Mouse (Mus musculus) activated CD4-positive, CD25-positive, alpha-beta regulatory T cell, adult 4 months (primary cell): ENCODE results near the gene Csnk2a1. TPM values are rescaled to one million over a fixed set of nuclear protein-coding genes. Genes with fewer than 3 reads are reported as not detected.
"Not testable (repeated sequence)": the region's sequence is repeated elsewhere in the genome, so short reads cannot be mapped to it uniquely, and the experiment has no call there.

Experiments used
- ATAC-seq: one replicate; pipeline ENCODE4 v1.8.0; 2017
- polyA plus RNA-seq, 2 experiments: library from polyadenylated mRNA; unstranded; fragments of 100-300 nt; shearing (Covaris generic); gene quantifications; one replicate each; pipeline ENCODE4 v1.2.1; 2017

The Csnk2a1 gene
- polyA plus RNA-seq, 2 experiments from 2014 or later, result 68.0 to 91.6 TPM

DNA sequence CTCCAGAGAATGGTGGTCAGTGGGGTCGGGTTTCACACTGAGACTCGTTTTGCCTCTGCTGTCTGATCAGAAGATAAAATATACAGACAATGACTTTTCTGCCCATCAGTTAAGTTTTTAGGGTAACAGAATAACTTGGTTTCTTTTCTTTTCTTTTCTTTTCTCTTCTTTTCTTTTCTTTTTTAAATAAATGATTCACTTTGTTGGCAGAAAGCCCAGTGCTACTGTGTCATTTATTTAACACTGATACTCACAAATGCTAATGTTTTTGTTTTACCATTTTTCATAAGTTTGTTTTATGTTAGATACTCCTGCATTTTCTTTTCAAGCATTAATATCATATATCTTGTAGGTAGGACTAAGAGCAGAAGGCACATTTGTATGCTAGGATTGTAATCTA, 13.9 kb downstream of the Csnk2a1 start:
- no peak for ATAC-seq

DNA sequence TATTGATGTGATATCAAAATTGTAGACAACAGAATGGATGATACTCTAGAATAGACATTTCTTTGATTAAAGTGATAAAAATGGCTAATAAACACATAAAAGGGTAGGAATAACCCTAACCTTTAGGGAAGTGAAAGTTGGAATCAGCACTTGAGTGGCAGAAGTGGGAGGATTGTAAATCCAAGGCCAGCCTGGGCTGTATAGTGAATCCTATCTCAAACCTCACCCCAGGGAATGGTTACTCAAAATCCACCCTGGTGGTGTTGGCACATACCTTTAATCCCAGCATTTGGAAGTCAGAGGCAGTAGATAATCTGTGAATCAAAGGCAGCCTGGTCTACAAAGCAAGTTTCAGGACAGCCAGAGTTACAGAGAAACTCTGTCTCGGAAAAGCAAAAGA, 20.6 kb downstream of the Csnk2a1 start:
- no peak for ATAC-seq

DNA sequence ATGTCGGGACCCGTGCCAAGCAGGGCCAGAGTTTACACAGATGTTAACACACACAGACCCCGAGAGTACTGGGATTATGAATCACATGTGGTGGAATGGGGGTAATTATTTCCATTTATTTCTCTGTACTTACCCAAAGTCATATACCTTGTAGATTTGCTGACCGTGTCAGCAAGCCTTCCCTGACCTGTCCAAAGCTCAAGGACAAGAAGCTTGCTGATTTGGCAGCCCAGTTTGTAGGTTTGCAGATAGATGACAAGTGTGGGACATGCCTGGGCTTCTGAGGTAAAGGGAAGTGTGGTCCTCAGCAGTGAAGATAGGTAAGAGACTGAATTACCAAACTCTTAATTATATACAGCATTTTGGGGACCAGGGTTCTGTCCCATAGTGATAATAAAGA, 23.9 kb downstream of the Csnk2a1 start:
- ATAC-seq, result no peak

DNA sequence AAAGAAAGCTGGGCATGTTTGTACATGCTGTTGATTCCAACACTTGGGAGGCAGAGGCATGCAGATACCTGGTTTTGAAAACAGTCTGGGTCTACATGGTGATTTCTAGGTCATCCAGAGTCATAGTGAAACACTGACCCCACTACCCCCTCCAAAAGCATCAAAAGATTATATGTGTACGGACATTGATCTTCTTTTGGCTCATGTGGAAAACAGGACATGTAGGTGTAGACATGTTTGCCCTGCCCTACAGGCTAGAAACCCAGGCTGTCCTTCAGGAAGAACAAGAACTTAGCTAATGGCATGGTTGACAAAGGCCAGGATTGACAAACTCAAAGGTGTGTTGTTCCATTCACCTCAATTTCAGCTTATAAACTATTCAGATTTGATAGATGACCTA, 33.1 kb downstream of the Csnk2a1 start:
- no peak for ATAC-seq

DNA sequence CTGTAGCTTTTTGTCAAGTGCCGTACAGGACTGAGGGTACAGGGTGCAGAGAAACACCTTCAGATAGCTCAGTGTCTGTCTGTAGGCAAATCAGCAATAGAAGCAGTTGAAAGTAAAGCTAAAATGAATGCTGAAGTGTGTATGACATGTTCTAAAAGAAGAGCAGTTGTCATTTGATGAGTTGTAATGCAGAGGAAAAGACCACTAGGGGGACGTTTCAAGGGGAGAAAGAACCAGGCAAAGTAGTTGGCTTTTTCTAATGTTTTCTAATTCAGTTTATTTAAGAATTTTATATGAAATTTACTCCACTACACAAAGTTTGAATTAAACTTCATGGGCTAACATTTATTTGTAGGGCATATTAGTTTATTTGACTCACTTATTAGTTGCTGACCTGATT, 47.0 kb downstream of the Csnk2a1 start:
- ATAC-seq, result no peak

DNA sequence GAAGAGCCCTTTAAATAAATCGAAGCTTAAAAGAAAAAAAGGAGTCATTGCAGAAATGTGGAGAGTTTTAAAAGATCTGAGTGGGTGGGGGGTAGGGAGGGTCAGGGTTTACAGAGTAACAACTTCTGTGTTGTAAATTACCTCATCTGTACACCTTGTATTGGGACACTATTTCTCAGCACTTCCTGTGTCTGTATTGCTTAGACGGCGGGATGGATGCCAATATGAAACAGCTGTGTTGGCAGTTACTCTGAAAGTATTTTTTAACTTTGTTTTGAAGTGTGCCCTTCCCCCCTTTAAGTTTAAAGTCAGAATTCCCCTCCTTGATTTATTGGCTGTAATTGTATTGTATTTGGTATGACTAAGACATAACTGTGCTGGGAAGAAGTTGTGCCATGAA, 54.8 kb downstream of the Csnk2a1 start:
- ATAC-seq, result peak; percentile 32

DNA sequence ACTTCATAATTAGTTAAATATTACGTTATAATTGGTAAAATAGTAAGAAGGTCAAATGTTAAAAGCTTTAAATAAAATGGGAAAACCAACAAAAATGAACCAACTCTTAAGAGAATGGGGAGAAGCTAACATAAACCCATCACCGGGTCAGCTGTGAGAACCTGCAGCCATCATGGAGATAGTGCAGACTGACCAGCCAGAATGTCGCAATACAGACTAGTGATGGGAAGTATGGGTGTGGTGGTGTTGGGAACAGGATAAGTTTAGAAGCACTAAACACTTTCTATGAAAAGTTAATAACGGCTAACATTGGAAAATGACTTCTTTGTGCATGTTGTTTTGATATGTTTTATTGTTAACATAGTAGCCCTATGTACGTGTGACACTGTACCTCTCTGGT, 60.9 kb downstream of the Csnk2a1 start:
- no peak for ATAC-seq

DNA sequence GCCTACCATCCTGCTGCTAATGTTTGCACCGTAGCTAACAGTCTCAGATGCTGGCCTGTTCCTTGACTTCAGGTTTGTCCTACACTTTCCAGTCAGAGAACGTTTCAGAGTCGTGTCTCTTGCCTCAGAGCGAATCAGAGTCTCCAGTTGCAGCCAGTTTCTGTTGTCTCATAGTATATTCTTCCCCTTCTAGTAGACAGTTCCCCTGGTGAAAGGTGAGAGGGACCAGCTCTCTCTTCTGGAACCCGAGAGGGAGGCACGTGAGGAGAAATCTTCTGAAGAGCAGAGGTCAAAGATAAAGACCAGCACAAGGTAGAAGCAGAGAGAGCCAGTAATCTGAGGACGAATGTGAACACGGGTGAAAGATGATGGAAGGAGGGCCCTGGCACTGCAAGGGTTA, 61.4 kb downstream of the Csnk2a1 start:
- ATAC-seq, result no peak

DNA sequence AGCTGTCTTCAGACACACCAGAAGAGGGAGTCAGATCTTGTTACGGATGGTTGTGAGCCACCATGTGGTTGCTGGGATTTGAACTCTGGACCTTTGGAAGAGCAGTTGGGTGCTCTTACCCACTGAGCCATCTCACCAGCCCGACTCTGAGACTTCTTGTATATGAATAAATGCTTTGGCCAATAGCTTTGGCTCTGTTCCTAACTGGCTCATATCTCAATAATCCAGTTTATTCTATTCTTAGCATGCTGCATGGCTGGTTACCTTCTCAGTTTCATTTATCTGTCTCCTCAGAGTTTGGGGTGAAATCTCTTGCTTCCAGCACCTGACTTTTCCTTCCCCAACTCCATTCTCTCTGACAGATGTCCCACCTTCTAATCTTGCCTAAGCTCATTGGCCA, 63.0 kb downstream of the Csnk2a1 start:
- ATAC-seq, result not testable (repeated sequence)

DNA sequence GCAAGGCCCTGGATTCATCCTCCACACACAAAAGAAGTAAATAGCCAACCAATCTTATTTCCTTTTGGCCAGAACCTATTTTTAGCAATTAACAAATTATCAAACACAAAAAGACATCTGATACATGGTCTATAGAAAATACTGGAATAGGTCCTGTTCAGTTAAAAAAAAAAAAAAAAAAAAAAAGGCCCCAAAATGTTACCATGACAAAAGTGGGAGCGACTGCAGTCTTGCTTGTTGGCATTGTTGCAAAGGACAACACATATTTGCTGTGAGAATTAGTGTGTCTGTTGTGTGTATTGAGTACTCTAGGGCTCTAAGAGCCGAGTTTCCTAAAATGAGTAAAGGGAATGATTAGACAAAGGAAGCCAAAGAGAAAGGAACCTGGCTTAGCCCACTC, 65.8 kb downstream of the Csnk2a1 start:
- no peak for ATAC-seq

DNA sequence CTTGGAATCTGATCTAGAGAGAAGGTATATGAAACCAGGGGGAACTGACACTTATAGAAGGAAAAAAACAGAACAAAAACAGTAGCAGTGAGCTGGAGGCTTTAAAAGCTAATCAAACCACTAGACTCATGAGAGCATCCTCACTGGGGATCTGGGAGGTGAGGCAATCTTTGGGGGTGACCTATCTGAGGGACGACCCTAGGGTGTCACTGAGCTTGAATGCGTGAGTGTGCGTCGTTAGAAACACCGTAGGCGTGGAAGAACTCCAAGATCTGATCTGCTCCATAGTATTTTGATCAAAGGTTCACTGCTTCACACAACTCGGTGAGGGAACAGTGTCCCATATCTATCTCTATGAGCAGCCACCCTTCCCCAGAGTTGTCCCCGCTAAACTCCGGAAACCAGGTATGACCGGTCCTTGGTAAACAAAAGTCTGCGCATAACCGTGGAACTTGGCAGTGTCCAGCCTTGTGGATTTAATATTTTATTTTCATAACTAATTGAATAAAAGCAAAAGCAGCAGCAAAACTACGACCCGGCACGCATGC, 66.6 kb downstream of the Csnk2a1 start:
- ATAC-seq, result peak; percentile 24

DNA sequence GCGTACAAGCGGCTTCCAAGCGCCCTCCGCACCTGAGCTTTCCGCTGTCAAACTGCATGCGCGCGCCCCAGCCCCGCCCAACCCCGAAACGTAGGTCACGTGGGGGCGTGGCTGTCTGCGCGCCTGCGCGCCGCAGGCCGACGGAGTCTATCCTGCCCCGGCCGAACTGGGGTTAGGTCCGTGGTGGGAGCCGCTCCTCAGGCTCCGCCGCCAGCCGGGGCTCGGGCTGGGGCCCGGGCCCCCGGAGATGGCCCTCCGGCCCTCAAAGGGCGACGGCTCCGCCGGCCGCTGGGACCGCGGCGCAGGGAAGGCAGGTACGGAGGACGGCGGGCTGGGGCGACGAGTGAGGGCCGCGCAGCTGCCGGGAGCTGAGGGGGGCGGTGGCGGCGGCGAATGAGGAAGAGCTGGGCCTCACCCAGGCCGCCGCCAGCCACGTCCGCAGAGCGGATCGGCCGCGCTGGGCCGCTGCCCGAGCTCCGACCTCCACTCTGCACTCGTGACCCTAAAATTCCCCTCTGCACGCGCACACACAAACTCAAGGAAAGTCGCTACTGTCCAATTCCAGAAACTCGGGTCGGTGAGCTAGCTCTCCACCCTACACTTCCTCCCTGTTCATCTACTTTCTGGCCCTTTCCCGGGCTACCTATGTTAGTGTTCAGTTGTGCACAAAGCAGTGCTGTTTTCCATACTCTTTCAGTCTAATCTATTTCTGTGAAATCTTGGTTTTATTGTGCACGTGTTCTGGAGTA, 67.3 kb downstream of the Csnk2a1 start, which contains the start of gene Tbc1d20:
TSS of gene Tbc1d20 (plus strand) at position 102 of the 749 bp plus-strand sequence.
- ATAC-seq, result peak; percentile 90

DNA sequence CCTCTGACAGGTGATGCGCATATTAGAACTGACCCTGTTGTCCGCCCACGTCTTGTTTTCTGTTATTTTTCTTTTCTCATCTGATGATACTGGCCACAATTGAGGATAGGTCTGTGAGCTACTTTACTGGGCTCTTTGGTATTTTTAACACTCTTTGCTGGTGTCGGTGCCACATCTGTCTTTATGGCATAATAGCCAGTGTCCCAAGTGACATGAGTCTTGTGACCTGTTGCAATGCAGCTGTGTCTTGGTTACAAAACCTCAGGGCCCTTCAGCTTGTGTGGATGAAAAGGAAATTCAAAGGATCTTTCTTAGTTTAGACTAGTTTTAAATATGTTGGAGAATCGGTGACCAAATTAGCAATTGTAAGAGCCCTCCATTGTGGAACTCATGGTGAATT, 67.9 kb downstream of the Csnk2a1 start:
- no peak for ATAC-seq

DNA sequence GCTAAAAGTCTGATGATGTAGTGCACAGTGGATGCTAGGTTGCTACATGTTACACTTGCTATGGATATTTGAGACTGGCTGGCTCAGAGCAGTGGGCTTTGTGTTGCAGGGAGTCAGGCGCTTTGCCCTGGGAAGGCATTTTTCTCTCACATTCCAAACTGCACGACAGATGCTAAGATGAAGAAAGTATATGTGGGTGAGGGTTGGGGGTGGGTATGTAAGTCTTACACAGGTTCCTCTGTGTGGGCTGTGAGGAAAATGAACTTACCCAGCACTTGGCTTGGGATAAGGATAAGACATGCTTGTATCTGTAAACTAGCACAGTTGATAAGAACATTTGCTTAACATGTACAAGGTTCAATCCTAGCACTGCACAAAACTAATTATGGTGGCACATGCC, 76.2 kb downstream of the Csnk2a1 start:
- ATAC-seq, result no peak

DNA sequence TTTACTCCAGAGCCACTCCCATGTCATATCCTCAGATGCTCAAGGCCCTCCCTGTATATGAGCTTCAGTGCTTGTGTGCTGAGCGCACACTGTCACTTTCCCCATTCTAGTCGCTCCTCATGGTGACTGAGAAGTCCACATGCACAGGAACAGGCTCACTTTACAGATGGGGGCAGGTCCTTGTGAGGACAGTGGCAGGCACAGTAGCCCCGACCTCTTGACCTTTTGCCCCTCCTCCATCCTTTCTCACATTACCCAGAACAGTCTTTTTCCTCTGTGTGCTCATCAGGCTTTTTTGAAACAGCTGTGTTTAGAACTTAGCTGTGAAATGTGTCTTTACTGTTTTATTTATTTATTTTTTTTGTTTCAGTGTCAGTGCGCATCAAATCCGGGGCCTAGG, 77.1 kb downstream of the Csnk2a1 start:
- ATAC-seq, result no peak

DNA sequence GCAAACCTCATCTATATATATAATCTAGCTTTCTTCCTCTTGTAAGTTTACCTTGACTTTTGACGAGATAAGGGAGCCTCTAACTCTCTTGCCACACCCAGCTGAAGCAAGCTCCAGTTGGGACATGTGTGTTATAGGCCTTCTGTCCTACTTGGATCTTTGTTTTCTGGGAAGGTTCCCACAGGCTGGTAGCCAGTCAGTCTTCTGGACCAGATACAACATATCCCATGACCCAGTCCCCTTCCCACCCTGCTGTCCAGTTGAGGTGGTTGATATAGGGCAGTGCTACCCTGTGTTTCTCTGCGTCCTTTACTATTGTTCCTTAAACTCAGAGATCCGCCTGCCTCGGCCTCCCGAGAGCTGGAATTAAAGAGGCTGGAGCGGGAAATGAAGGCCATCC, 78.8 kb downstream of the Csnk2a1 start:
- ATAC-seq, result no peak

DNA sequence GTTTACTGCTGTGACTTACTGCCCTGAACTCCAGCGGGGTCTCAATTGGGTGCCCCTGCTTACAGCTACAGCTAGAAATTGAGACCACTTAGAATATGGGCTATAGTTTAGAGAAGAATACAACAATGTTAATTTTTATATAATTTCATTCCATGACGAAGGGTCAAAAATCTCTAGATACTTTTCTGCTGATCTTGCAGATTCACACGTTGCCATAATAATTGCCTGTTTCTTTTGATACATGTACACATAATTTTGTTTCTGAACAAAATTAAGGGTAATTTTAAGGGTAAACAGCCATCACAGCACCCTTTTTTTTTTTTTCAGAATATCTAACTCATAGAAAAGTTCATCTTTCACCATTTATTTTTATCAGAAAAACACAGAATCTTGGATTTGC, 80.5 kb downstream of the Csnk2a1 start:
- ATAC-seq, result no peak

DNA sequence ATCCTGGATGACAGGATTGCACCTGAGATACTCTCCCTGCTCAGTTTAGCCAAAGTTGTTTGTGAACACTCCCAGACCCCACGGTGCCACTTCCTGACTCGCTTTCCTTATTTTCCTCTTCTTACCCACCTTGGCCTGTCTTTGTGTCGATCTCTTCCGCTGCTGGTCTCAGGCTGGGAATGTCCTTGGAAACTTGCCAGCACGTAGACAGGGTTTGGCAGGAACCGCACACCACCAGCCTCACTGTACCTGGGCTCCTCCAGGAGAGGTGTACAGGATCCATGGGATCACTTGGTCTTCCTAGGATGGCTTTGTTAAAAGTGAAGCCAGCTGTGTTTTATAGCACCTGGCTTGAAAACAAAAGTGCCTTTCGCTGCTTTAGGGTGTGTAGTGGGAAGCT, 86.4 kb downstream of the Csnk2a1 start:
- no peak for ATAC-seq

DNA sequence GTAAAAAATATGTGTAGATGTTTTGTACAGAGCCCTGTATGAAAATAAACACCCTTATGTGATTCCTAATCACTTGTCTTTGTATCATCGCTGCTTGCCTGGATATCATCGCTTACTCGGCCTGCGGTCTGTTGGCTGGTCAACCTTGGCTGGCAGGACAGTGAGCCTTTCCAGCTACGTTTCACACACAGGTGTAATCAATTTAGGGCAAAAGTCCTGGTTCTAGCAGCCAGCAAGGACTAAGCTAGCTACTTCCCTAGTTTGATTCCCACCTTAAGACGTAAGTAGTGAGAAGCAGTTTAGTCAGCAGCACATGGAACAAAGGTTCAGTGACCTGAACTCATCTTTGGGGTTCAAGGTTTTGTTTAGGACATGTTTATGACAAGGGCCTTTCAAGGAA, 87.3 kb downstream of the Csnk2a1 start:
- no peak for ATAC-seq

DNA sequence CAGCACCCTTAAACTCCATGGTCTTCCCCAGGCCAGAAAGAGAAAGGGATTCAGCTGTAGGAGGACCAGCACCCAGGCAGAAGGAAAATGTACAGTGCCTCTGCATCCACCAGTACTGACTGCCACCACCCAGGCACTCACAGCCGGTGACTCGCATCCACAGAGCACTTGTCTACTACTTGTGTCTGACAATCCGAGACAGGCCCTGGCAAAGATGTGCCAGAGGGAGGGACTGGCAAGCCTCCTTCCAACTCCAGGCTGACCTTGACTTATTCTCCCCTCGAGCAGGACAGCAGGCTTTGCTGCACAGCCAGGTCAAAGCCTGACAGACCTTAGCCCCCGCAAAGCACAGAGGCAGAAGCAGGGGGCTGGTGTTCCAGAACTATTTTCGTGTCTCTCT, 90.4 kb downstream of the Csnk2a1 start:
- ATAC-seq, result no peak

DNA sequence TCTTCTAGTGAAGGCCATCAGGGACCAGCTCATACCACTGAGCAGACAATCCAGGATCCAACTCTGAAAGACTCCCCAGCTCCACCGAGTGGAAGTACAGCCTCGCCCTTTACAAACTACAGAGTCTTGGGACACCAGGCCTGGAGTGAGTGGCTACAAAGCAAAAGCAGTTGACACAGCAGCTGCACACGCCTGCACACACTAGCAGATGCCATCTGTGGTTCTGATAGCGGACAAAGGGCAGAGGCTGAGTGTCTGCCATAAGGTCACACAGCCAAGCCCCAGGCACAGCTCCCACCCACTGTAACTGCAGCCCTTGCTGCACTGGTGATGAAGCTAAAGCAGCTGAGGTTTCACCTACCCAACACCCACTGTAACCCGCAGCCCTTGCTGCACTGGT, 94.9 kb downstream of the Csnk2a1 start:
- ATAC-seq, result no peak

DNA sequence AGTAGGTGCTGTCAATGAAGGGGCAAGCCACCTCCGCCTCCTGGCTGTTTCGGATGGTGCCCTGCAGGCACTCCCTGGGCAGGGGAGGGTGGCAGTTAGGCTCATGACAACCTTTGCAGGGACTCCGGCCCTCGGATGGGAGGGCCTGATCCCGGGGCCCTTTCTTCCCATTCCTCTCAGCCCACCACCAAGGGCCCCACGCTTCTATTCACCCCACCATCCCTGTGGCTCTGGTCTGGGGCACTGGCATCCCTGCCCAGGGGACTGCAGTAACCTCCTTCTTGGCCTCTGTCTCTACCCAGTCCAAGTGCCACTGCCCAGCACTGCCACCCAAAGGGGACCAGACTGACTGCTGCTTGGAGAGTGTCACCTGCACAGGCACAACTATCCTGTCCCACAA, 95.6 kb downstream of the Csnk2a1 start:
- no peak for ATAC-seq

DNA sequence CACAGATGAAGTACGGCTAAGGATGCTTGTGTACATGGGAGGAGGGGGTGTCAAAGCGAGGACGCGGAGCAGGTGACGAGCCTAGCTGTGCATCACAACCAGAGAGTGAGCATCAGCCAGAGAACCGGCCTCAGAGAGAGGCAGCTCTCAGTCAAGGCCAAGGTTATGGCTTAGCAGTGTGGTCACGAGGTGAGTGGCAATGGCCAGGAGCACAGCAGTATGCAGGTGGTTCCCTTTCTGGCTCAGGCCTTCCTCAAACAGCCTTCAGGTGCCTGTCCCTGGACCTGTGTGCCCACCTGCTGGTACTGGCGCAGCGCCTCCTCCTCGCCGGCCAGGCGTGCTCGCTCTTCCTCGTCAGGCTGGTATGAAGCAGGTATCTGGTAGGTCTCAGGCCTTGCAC, 97.3 kb downstream of the Csnk2a1 start:
- ATAC-seq, result no peak

DNA sequence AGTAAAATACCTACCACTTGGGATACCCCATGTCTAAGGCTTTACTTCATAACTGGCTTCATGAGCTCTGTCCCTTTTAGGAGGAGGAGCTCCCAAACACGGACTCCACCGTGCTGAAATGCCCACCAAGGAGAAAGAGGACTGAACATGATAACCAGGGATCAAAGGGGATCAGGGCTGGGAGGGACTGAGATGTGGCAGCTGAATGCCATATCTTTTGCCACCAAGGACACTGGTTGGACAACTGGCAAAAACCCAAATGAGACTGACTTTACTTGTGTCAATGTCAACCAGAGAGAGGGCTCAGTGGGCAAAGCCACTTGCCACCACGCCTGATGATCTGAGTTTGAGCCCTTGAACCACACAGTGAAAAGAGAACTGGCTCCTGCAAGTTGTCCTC, 98.2 kb downstream of the Csnk2a1 start:
- no peak for ATAC-seq

DNA sequence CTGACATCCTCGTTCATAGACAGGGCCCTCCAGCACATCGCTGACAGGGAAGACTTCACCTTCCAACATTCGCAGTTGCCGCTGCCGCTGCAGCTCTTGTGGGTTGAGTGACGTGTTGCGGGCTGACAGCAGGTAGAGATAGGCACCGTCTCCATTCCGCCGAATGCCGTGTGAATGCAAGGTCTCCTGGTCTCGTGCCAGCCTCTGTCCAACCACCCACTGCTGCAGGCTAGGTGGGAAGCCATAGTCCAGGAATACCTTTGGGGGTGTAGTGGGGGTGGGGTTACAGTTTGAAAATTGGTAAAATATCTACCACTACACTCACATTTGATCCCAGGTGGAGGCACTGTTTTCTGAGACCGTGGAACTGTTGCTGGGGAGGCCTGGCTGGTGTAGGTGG, 99.5 kb downstream of the Csnk2a1 start:
- no peak for ATAC-seq
